Mouse (Mus musculus) heart, adult 18-20 months (tissue): ENCODE data around the gene Podnl1. TPM values are rescaled to one million over a fixed set of nuclear protein-coding genes. Genes with fewer than 3 reads are reported as not detected.

Source experiments
- DNase-seq, 2 experiments: peaks; one replicate each; pipeline ENCODE4 v3.0.0; 2021 to 2022; ENCODE audit warnings: mixed read lengths in 1 of 2
- long read RNA-seq, 2 experiments: library from polyadenylated mRNA; stranded (forward); transcript quantifications; one replicate each; pipeline ENCODE4 v2.0.0; 2021
- total RNA-seq, 2 experiments: library from RNA; stranded (reverse); gene quantifications; 2 replicates each; pipeline ENCODE4 v1.2.3; 2021

Podnl1 gene
- under 1 TPM in 1 of 2 experiments, not detected in 1; 0.10 TPM for total RNA-seq
- long read RNA-seq, experiment 1 = 0 reads
- long read RNA-seq, experiment 2 = 0 reads

DNA sequence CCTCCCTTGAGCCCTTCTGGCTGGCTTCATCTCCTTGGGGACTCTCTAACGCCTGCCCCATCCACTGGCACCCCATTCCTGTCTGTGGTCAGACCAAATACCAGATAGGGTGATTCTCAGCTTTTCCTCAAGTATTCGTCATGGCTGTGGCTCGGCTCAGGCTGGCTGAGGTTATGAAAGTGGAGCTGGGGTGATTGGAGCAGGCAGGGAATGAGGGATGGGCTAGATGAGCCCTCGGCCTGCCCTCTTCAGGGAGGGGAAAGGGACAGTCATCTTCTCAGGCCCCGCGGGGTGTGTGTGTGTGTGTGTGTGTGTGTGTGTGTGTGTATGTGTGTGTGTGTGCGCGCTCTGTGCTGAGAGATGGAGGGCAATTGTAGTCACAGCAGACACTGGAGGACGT is at the start of gene Podnl1:
TSS of gene Podnl1 (plus strand) at position 334 of the 400 bp plus-strand sequence.
- DNase-seq = no peak

DNA sequence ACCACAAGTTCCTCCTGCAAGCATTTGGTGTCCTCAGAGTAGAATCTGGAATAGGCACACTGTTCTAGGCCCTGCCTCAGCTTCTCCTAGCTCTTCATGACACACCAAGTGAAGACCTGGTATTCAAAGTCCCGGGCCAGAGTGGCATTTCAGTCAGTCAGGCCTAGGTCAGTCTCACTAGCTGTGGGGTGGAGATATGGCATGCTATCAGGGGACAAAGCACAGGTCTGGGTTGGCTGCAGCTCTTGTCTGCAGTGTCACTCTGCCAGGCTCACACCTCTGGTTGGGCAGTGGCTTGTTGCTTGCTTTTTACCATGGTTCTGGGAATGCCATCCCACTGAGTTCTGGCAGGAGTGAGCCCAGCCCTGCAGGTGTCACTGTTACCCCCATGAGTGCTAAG is 49.4 kb upstream of the Podnl1 start:
- DNase-seq = peak in 1 of 2 experiments; percentile 29

DNA sequence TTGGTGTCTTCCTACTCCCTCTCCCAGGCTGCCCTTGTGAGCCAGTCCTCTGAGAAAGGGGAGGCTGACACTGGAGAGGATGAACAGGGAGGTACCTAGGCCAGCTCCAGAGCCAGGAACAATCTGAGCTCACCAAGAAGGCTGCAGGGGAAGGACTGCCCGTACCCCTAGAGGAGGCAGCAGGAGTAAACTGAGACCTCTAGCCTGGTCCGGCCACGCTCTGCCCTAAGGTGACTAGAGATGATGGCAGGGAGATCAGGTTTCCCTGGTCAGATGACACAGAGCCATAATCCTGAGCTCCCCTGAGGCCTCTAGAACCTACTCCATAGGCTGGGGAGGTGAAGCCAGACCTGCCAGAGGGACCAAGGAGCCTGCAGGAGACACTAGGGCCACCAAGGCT is 48.9 kb upstream of the Podnl1 start:
- no peak for DNase-seq

DNA sequence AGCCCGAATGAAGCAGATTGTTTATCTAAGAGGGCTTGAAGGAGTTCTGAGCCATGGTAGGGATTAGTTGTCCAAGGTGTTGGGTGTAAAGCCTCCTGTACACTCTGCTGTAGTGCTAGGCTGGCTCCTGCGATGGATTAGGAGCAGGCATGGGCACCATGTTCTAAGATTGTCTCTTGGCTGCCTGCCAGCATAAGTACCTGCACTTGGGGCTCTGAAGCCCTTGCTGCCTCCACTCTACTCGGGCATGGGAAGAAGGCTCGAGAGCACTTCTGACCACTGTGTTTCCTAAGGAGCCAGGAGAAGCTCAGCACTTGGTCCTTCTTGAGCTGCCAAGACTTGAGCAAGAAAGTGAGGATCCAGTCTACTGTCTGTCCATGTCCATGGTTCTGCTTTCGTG is 46.6 kb upstream of the Podnl1 start:
- DNase-seq = no peak

GRCm38 (mm10) chr8:84083829-84084241 is 42.0 kb upstream of the Podnl1 start:
- peak; percentile 60 to 68 for DNase-seq

DNA sequence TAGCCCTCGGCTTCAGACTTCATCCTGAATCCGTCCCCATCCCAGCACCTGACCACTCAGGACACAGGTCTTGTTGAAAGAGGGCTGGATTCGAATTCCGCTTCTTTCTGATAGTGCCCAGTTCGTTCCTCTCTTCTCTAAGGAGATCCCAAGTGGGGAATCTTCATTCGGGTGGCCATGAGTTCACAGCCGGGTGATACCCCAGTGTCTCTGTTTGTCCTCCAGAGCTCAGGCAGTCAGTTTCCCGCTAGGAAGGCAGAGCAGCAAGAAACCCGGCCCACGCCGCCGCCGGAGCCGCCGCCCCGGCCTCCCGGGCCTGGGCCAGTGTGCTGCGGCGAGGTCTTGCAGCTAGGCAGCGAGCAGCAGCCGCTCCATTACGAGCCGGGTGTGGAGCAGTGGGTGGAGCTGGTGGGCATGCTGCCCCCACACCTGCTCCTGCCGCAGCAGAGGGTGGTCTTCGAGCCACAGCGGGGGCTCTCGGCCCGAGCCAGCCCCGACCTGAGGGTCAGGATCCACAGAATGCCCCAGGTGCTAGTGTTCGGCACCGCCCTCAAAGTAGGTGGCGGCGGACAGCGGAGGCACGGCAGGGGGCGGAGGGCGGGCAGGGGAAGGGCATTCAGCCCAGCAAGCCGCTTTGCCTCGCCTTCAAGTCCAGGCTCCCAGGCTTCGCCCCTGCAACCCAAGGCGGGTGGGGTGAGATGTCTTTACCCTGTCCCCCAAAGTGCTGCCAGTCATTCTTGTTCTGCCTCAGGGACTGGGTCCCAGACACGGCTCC is 41.3 kb upstream of the Podnl1 start:
- no peak for DNase-seq

DNA sequence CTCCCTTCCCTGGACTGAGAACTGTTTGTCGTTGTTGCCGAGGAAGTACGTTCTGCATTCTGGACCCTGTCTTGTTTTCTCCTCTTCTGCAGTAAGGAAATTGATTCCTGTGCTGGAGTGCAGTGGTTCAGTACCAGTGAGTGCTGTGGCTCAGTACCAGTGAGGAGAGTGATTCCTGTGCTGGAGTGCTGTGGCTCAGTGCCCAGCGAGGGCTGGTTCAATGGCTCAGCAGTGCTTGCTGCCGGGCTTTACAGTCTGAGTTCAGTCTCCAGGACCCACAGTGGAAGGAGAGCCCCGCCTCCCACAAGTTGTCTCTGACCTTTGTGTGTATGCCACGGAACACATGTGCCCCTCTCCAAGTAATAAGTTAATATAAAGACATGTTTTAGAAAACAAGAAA is 38.6 kb upstream of the Podnl1 start:
- no peak for DNase-seq

DNA sequence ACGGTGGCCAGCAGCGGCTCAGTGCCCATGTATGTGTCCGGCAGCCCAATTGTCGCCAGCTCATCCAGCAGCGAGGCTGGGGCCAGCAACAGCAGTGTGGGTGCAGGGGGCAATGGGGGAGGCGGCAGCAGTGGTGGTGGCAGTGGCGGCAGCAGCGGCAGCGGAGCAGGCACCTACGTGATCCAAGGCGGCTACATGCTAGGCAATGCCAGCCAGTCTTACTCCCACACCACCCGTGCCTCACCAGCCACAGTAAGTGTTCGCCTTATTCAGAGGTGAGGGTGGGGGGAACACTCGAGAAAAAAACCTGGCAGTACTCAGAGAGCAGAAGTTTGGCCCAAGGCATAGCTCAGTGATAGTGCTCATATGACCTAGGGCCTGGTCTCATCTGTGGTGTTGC is 38.0 kb upstream of the Podnl1 start:
- no peak for DNase-seq

GRCm38 (mm10) chr8:84089277-84089676 is 36.5 kb upstream of the Podnl1 start:
- no peak for DNase-seq

GRCm38 (mm10) chr8:84090585-84090984 is 35.2 kb upstream of the Podnl1 start:
- DNase-seq = peak; percentile 54 to 66

- no peak for DNase-seq
Measured at GRCm38 (mm10) chr8:84096061-84096460, 29.7 kb upstream of the Podnl1 start.

- no peak for DNase-seq
Measured at GRCm38 (mm10) chr8:84098376-84098775, 27.4 kb upstream of the Podnl1 start.

- no peak for DNase-seq
Measured at GRCm38 (mm10) chr8:84101476-84102270, 24.1 kb upstream of the Podnl1 start.

- DNase-seq = no peak
Measured at GRCm38 (mm10) chr8:84103601-84104000, 22.2 kb upstream of the Podnl1 start.

DNA sequence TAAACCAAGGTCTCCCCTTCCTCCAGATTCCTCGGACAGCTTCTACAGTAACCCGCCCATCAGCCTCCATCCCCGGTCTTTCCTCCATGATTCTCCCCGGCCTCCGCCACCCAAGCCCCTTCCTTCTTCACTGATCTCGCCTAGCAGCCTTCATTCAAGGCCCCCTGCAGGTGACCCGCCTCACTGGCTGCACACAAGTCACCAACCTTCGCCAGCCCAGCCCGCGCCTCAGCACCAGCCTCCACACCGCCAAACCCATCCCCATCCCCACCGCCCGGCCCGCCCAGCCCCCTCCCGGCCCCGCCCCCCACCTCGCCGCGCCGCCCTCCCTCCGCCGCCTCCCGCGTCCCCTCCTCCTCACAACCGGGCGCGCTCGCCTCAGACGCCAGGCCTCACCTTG is 21.6 kb upstream of the Podnl1 start:
- DNase-seq = no peak

- DNase-seq = peak; percentile 99
Measured at GRCm38 (mm10) chr8:84104697-84105609, 20.8 kb upstream of the Podnl1 start, which contains the start of gene Dcaf15. Dcaf15 (minus strand) TSS chr8:84104768.

DNA sequence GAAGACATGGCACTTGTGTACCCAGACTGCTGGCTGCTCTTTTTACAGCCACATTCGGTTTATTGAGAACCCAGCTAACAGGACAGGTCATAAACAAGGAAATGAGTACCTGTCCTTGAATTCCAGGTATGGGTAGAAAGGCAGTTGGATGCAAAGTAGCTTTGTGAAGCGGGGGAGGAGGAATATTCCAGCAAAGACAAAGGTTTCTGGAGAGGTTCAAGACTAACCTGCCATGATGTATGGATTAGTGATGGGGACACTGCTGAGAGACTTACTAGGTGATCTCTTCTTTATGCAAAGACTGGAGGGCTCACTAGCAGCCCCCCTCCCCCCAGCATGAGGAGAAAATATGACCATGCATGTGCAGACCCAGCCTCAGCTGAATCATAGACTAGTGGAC is 20.1 kb upstream of the Podnl1 start:
- no peak for DNase-seq

- no peak for DNase-seq
Measured at GRCm38 (mm10) chr8:84106216-84107040, 19.4 kb upstream of the Podnl1 start.

- no peak for DNase-seq
Measured at GRCm38 (mm10) chr8:84115646-84116045, 10.1 kb upstream of the Podnl1 start.

DNA sequence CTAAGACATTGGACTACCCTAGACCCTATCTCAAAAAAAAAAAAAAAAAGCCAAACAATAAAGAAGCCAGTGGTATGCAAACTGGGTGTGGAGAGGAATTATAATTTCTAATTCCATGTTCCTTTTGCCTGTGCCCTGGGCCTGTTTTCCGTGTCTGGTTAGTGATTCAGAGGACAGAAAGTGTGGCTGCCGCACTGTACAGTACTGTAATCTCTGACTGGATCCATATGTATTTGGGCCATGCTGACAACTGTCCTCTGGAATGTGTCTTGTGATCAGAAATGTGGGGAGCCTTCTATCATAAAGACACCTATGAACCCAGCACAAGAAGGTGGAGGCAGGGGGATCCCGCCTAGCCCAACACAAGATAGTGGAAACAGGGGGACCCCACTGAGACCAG is 3.6 kb upstream of the Podnl1 start:
- no peak for DNase-seq

DNA sequence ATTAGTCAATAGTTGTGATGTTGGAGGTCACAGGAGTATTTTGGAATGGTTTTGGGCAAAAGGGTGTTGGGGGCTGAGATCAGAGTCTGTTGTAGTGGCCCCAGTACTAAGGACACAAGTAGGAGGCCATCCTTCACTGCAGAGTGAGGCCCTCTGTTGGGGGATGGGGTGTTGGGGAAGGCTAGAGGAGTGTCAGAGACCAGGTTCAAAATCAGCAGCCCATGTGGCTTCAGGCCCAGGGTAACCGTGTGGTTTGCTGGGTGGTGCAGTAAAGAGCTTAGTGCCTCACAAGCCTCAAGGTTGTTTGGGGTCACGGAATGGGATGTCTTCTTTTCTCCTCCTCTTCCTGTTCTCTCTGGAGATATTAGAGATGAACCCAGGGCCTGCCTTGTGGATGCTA is 953 bp downstream of the Podnl1 start:
- no peak for DNase-seq
